Mouse (Mus musculus): ENCODE measurements at regions not wholly inside any gene's neighbourhood (a gene's known extent, or its start where the extent isn't known, plus 50 kb on each side); places are given as distances from the start of the nearest gene placed in this dataset.

GRCm38 (mm10) chr10:100152821-100153220, 137.4 kb downstream of the Kitl start:
- peak; percentile 10 for DNase-seq (ENCODE audit: extremely low read depth, low read depth, low spot score)

- DNase-seq (ENCODE audit: extremely low read depth, low read depth, low spot score), result no peak
These were observed 137.9 kb downstream of the Kitl start for GRCm38 (mm10) chr10:100153311-100153710.

- no peak for DNase-seq (ENCODE audit: extremely low read depth, low read depth, low spot score)
These were observed 140.1 kb downstream of the Kitl start for GRCm38 (mm10) chr10:100155566-100155965.

- DNase-seq (ENCODE audit: extremely low read depth, low read depth, low spot score), result no peak
These were observed 144.6 kb downstream of the Kitl start for GRCm38 (mm10) chr10:100159843-100160531.

GRCm38 (mm10) chr10:100160532-100160852, 145.1 kb downstream of the Kitl start:
- no peak for DNase-seq (ENCODE audit: extremely low read depth, low read depth, low spot score)

- DNase-seq (ENCODE audit: extremely low read depth, low read depth, low spot score), result no peak
These were observed 145.7 kb downstream of the Kitl start for GRCm38 (mm10) chr10:100161117-100161516.

GRCm38 (mm10) chr10:100164526-100164925, 149.1 kb downstream of the Kitl start:
- no peak for DNase-seq (ENCODE audit: extremely low read depth, low read depth, low spot score)

GRCm38 (mm10) chr10:100170836-100171235, 155.4 kb downstream of the Kitl start:
- no peak for DNase-seq (ENCODE audit: extremely low read depth, low read depth, low spot score)

- DNase-seq (ENCODE audit: extremely low read depth, low read depth, low spot score), result no peak
These were observed 137.8 kb upstream of the Gm4301 start for GRCm38 (mm10) chr10:100197673-100198072.

GRCm38 (mm10) chr10:100199090-100199690, 136.3 kb upstream of the Gm4301 start:
- DNase-seq (ENCODE audit: extremely low read depth, low read depth, low spot score), result no peak

GRCm38 (mm10) chr10:100200431-100200830, 135.0 kb upstream of the Gm4301 start:
- DNase-seq (ENCODE audit: extremely low read depth, low read depth, low spot score), result no peak

- no peak for DNase-seq (ENCODE audit: extremely low read depth, low read depth, low spot score)
These were observed 128.6 kb upstream of the Gm4301 start for GRCm38 (mm10) chr10:100206617-100207530.

GRCm38 (mm10) chr10:100210684-100211083, 124.8 kb upstream of the Gm4301 start:
- DNase-seq (ENCODE audit: extremely low read depth, low read depth, low spot score), result no peak

- no peak for DNase-seq (ENCODE audit: extremely low read depth, low read depth, low spot score)
These were observed 110.9 kb upstream of the Gm4301 start for GRCm38 (mm10) chr10:100224459-100225097.

- DNase-seq (ENCODE audit: extremely low read depth, low read depth, low spot score), result no peak
These were observed 76.1 kb upstream of the Gm4301 start for GRCm38 (mm10) chr10:100259235-100259900.

GRCm38 (mm10) chr10:100263447-100263846, 72.0 kb upstream of the Gm4301 start:
- DNase-seq (ENCODE audit: extremely low read depth, low read depth, low spot score), result no peak

- no peak for DNase-seq (ENCODE audit: extremely low read depth, low read depth, low spot score)
These were observed 71.4 kb upstream of the Gm4301 start for GRCm38 (mm10) chr10:100264066-100264465.

- DNase-seq (ENCODE audit: extremely low read depth, low read depth, low spot score), result no peak
These were observed 53.0 kb upstream of the Gm4301 start for GRCm38 (mm10) chr10:100282471-100282870.

All from fat pad, adult 2 months (tissue).